Mouse (Mus musculus): ENCODE measurements at regions not wholly inside any gene's neighbourhood (a gene's known extent, or its start where the extent isn't known, plus 50 kb on each side); places are given as distances from the start of the nearest gene placed in this dataset.
"Not testable (repeated sequence)": the region's sequence is repeated elsewhere in the genome, so short reads cannot be mapped to it uniquely, and the experiment has no call there.

DNA sequence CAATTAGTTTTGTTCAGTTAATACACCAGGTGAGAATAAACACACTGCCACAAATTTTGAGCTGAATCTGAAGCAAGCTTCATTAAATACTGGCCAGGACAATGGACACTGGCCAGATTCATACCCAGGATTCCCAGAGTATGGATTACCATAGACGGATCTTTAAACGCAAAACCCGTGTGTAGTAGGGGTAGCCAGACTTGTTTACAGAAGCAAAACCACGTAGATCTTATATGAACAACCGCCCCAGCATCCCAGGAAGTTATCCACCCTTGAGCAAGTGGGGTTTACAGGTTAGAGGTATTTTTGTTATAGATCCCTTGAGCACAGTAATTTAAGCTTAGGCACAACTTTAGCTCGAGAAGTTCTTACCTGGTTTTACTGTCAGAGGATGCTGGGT is 71.1 kb upstream of the Ezr start:
- H3K9me3 ChIP-seq (replicated peaks): no peaks in the 10 kb centered on the region
- H3K27ac ChIP-seq (replicated peaks): no peak overlapping the region
- peak; percentile 4 for DNase-seq (ENCODE audit: low spot score)
- no peaks in the 10 kb centered on the region for H3K36me3 ChIP-seq
- peaks cover under 1% of the 10 kb centered on the region for H3K4me1 ChIP-seq
- no peaks in the 10 kb centered on the region for H3K27me3 ChIP-seq (ENCODE audit: low read depth, poor library complexity, severe bottlenecking)
- WGBS: 90% methylated on average over 6 of the region's 6 CpGs
- no peak overlapping the region for H3K4me3 ChIP-seq

DNA sequence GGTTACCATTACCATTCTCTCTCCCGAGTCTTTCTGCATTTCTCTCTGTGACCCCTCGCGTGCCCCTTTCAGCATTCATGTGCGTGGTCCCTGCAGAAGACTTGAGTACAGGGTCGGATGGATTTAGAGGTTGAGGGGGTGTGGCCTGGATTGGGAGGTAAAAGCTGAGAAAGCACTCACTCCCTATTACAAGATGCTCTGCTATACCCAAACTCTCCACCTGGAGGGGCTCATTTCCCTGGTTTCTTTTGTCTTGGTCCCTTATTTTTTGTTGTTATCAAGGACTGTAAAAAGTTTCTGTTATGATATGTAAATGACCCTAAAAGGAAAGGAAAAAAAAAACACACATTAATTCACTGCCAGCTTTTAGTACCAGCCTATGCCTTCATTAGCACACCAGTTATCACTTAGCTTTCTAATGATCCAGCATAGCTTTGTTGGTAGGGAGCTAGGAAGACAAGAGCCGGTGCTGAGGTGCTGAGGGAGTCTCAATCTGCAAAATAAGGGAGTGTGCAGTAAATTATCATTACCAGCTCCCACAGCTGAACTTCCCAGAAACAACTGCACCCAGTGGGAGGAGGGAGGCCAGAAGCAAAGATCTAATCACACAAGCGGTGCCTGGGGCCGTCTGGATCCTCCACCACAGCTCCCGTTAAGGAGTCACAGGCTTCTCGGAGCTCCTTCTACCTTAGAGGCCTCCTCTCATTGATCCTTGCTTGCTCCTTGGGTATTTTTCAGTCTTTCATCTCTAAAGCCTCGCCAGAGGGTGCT is 69.8 kb upstream of the Ezr start:
- Histone ChIP-seq H3K4me1 (no peaks in the 10 kb centered on the region), H3K9me3 (replicated peaks) (no peaks in the 10 kb centered on the region), H3K27me3 (ENCODE audit: low read depth, poor library complexity, severe bottlenecking) (no peaks in the 10 kb centered on the region), H3K27ac (replicated peaks) (no peak overlapping the region), H3K4me3 (no peak overlapping the region), H3K36me3 (no peaks in the 10 kb centered on the region)
- WGBS: 64% methylated on average over 11 of the region's 11 CpGs
- peak; percentile 10 for DNase-seq (ENCODE audit: low spot score)

DNA sequence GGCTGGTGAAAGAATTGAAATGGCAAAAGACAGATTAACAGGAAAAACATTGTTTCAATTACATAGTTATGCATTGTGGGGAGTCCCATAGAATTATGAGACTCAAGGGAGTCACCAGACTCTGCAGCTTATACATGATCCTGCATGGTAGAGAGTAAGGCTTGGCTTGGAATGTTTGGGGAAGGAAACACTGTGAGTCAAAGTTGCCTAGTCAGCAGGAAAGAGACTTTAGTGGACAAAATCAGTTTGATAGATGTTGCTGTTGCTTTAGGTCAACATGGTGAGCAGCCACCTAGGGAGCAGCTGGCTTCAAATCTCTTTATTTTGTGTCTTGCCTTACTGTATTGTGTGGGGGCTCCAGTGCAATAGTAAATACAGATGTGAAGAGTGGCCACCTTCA is 67.9 kb upstream of the Ezr start:
- no peak overlapping the region for H3K27ac ChIP-seq (replicated peaks)
- no peak for DNase-seq (ENCODE audit: low spot score)
- no peaks in the 10 kb centered on the region for H3K4me1 ChIP-seq
- H3K36me3 ChIP-seq: no peaks in the 10 kb centered on the region
- no peak overlapping the region for H3K4me3 ChIP-seq
- H3K27me3 ChIP-seq (ENCODE audit: low read depth, poor library complexity, severe bottlenecking): no peaks in the 10 kb centered on the region
- 0 out of 2 replicates have a peak, but pooled peaks cover 5% of the 10 kb centered on the region for H3K9me3 ChIP-seq (replicated peaks)

DNA sequence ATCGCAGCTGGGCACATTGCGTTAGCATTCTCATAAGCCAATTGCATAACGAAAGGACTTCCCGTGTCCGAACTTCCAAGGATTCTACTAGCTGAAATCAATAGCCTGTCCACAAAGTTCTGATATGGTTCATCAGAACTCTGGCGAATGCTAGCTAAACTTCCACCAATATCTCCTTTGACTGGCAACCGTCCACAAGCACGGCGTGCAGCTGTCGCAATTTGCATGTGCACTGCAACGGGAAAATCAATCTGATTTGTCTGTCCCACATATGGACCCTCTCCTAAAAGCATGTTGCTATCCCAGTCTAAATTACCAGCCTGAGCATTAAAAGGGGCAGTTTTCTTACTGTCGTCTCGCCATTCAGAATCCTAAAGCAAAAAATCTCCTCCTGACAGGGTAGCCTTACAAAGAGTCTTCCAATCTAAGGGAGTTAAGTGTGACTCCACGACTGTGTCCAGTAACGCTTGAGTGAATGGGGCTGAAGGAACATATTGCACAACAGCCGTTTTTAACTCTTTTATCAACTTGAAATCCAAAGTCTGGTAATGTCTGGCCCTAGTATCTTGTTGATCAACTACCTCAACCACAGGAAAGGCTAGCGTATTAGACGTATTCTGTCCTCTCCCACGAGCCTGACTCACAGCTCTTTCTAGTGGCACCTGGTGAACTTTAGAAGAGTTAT is 59.3 kb upstream of the Ezr start:
- not testable (repeated sequence) for H3K9me3 ChIP-seq (replicated peaks); H3K27ac ChIP-seq (replicated peaks); H3K36me3 ChIP-seq; H3K27me3 ChIP-seq (ENCODE audit: low read depth, poor library complexity, severe bottlenecking); DNase-seq (ENCODE audit: low spot score); H3K4me3 ChIP-seq; H3K4me1 ChIP-seq
- WGBS: 94% methylated on average over 19 of the region's 19 CpGs

DNA sequence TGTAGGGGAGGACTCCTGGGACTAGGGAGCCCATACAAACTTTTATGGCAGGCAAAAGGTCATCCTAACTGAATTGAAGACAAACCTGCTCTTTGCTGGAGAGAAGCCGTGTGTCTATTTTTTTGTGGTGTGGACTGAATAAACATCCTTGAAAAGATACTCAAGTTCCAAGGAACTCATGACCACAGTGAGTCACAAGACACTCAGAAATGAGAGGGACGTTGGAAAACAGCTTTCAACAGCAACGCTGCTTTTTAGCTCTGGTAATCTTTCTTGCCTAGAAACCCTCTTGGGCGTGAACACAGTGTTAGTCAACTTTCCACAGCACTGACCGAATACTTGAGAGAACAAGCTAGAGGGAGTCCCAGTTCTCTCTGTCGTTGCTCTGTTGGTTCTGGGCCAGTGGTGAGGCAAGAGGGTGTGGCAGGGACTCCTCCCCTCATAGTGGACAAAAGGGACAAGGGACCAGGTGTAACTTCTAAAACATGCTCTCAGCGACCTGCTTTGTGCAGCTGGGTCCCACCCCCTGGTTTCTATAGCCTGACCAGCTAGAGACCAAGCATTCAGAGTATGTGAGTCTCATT is 52.8 kb upstream of the Ezr start:
- Histone ChIP-seq H3K4me1 (no peaks in the 10 kb centered on the region), H3K27ac (replicated peaks) (no peak overlapping the region), H3K9me3 (replicated peaks) (no peaks in the 10 kb centered on the region), H3K36me3 (no peaks in the 10 kb centered on the region), H3K27me3 (ENCODE audit: low read depth, poor library complexity, severe bottlenecking) (no peaks in the 10 kb centered on the region; the same call in 1 of the 2 replicates), H3K4me3 (no peak overlapping the region)
- WGBS: 66% methylated on average over 7 of the region's 7 CpGs
- DNase-seq (ENCODE audit: low spot score): no peak

Measured in midbrain, embryonic 10.5 days (tissue).